Mouse (Mus musculus): ENCODE results near the gene Zscan2. TPM values are rescaled to one million over a fixed set of nuclear protein-coding genes. Genes with fewer than 3 reads are reported as not detected.

The Zscan2 gene
- not detected in 2 replicates for polyA plus RNA-seq (2012; ENCODE audit: insufficient read depth, insufficient read length, low replicate concordance, missing spikeins)

GRCm38 (mm10) chr7:80860729-80861274 is at the start of gene Zscan2:
Gene Zscan2 (plus strand): TSS chr7:80860920.
- TF ChIP-seq CTCF (IDR thresholded peaks at IDR 0.05; ENCODE audit: insufficient read depth, low read depth, low read length) (no peak), POLR2A (IDR thresholded peaks at IDR 0.05; ENCODE audit: insufficient read depth, low read depth, low read length) (peak; percentile 83)
- peaks cover 19% of the 10 kb centered on the region for H3K4me1 ChIP-seq (ENCODE audit: control insufficient read depth, insufficient read depth, low read length)
- H3K27ac ChIP-seq (ENCODE audit: insufficient read depth, low read depth, low read length): peak within 1 kb of the TSS; percentile 61
- peak within 1 kb of the TSS; percentile 59 for H3K4me3 ChIP-seq (ENCODE audit: insufficient read depth, low read depth, low read length)
- WGBS: 1% methylated on average over 40 of the region's 40 CpGs

GRCm38 (mm10) chr7:80813397-80813796 is 47.3 kb upstream of the Zscan2 start:
- Histone ChIP-seq H3K4me1 (ENCODE audit: control insufficient read depth, insufficient read depth, low read length) (no peaks in the 10 kb centered on the region), H3K27ac (ENCODE audit: insufficient read depth, low read depth, low read length) (no peak overlapping the region), H3K4me3 (ENCODE audit: insufficient read depth, low read depth, low read length) (no peak overlapping the region)
- WGBS: 95% methylated on average over 4 of the region's 4 CpGs
- TF ChIP-seq CTCF (IDR thresholded peaks at IDR 0.05; ENCODE audit: insufficient read depth, low read depth, low read length): no peak

- TF ChIP-seq POLR2A (IDR thresholded peaks at IDR 0.05; ENCODE audit: insufficient read depth, low read depth, low read length): no peak
- TF ChIP-seq CTCF (IDR thresholded peaks at IDR 0.05; ENCODE audit: insufficient read depth, low read depth, low read length): no peak
- H3K4me1 ChIP-seq (ENCODE audit: control insufficient read depth, insufficient read depth, low read length): no peaks in the 10 kb centered on the region
- H3K27ac ChIP-seq (ENCODE audit: insufficient read depth, low read depth, low read length): no peak overlapping the region
- WGBS: 80% methylated on average over 5 of the region's 5 CpGs
- no peak overlapping the region for H3K4me3 ChIP-seq (ENCODE audit: insufficient read depth, low read depth, low read length)
Observed at GRCm38 (mm10) chr7:80816641-80817040, 44.1 kb upstream of the Zscan2 start.

GRCm38 (mm10) chr7:80820838-80821237 is 39.9 kb upstream of the Zscan2 start:
- Histone ChIP-seq H3K27ac (ENCODE audit: insufficient read depth, low read depth, low read length) (no peak overlapping the region), H3K4me3 (ENCODE audit: insufficient read depth, low read depth, low read length) (no peak overlapping the region), H3K4me1 (ENCODE audit: control insufficient read depth, insufficient read depth, low read length) (no peaks in the 10 kb centered on the region)
- TF ChIP-seq CTCF (IDR thresholded peaks at IDR 0.05; ENCODE audit: insufficient read depth, low read depth, low read length): no peak
- TF ChIP-seq POLR2A (IDR thresholded peaks at IDR 0.05; ENCODE audit: insufficient read depth, low read depth, low read length): no peak
- WGBS: 89% methylated on average over 4 of the region's 4 CpGs

GRCm38 (mm10) chr7:80823267-80823666 is 37.5 kb upstream of the Zscan2 start:
- H3K4me1 ChIP-seq (ENCODE audit: control insufficient read depth, insufficient read depth, low read length): no peaks in the 10 kb centered on the region
- no peak overlapping the region for H3K4me3 ChIP-seq (ENCODE audit: insufficient read depth, low read depth, low read length)
- no peak overlapping the region for H3K27ac ChIP-seq (ENCODE audit: insufficient read depth, low read depth, low read length)
- TF ChIP-seq CTCF (IDR thresholded peaks at IDR 0.05; ENCODE audit: insufficient read depth, low read depth, low read length): no peak
- TF ChIP-seq POLR2A (IDR thresholded peaks at IDR 0.05; ENCODE audit: insufficient read depth, low read depth, low read length): no peak
- 92% methylated on average over 4 of the region's 4 CpGs for WGBS

- no peak overlapping the region for H3K27ac ChIP-seq (ENCODE audit: insufficient read depth, low read depth, low read length)
- H3K4me3 ChIP-seq (ENCODE audit: insufficient read depth, low read depth, low read length): no peak overlapping the region
- no peak for TF ChIP-seq CTCF (IDR thresholded peaks at IDR 0.05; ENCODE audit: insufficient read depth, low read depth, low read length)
- TF ChIP-seq POLR2A (IDR thresholded peaks at IDR 0.05; ENCODE audit: insufficient read depth, low read depth, low read length): no peak
- WGBS: 66% methylated on average over 11 of the region's 11 CpGs
- no peaks in the 10 kb centered on the region for H3K4me1 ChIP-seq (ENCODE audit: control insufficient read depth, insufficient read depth, low read length)
Observed at GRCm38 (mm10) chr7:80823875-80824682, 36.6 kb upstream of the Zscan2 start.

- TF ChIP-seq POLR2A (IDR thresholded peaks at IDR 0.05; ENCODE audit: insufficient read depth, low read depth, low read length): no peak
- no peak for TF ChIP-seq CTCF (IDR thresholded peaks at IDR 0.05; ENCODE audit: insufficient read depth, low read depth, low read length)
- 73% methylated on average over 11 of the region's 11 CpGs for WGBS
Observed at GRCm38 (mm10) chr7:80825843-80826403, 34.8 kb upstream of the Zscan2 start, which contains the start of gene Iqgap1. Gene Iqgap1 (minus strand): TSS chr7:80825974.

GRCm38 (mm10) chr7:80828146-80828860 is 32.4 kb upstream of the Zscan2 start:
- WGBS: 63% methylated on average over 18 of the region's 18 CpGs
- no peak for TF ChIP-seq POLR2A (IDR thresholded peaks at IDR 0.05; ENCODE audit: insufficient read depth, low read depth, low read length)
- TF ChIP-seq CTCF (IDR thresholded peaks at IDR 0.05; ENCODE audit: insufficient read depth, low read depth, low read length): no peak
- H3K27ac ChIP-seq (ENCODE audit: insufficient read depth, low read depth, low read length): no peak overlapping the region
- no peak overlapping the region for H3K4me3 ChIP-seq (ENCODE audit: insufficient read depth, low read depth, low read length)
- peaks cover 3% of the 10 kb centered on the region; the same call in 1 of the 2 replicates for H3K4me1 ChIP-seq (ENCODE audit: control insufficient read depth, insufficient read depth, low read length)

More at GRCm38 (mm10) chr7:80825843-80826403, 34.8 kb upstream of the Zscan2 start, which contains the start of gene Iqgap1:
- no peak within 1 kb of the TSS for H3K4me3 ChIP-seq (ENCODE audit: insufficient read depth, low read depth, low read length)
- no peak within 1 kb of the TSS for H3K27ac ChIP-seq (ENCODE audit: insufficient read depth, low read depth, low read length)
- H3K4me1 ChIP-seq (ENCODE audit: control insufficient read depth, insufficient read depth, low read length): no peaks in the 10 kb centered on the region
